Comparison of ENCODE assay signal across 13 mouse cellular contexts in the genomic region with DNA sequence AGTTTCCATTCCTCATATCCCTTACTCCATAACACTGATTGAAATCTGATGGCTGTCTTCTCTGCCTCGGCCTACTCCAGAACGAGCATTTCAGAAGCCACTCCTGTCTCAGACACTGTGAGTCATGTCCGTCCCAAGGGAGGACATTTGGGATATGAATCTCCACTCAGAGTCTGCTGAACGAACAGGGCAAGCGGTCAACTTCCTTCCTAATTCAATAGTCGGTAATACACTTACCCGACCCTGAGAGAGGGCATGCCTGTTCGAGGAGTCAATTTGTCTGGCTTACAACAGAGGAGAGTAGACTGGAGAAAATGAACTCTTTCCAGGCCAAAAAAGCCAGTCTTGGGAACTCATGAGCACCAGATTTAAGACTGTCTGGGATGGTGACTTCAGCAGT. TPM values are rescaled to one million over a fixed set of nuclear protein-coding genes. Genes with fewer than 3 reads are reported as not detected.
A peak's percentile ranks its signal among the peaks of the same experiment; 100 is the strongest.
DNase-seq lines count a peak whose midpoint lies in the region; ATAC-seq and TF ChIP-seq lines count a peak whose summit lies in the region.
"Had no signal": no experiment of that assay in that cellular context is flagged by ENCODE, and none has a peak within 500 bp of the region (broad histone marks: within the 10 kb centered on the region; RNA-seq: fewer than 3 reads in every experiment).

No protein-coding gene starts in this region.

- TF ChIP-seq POLR2A in kidney, adult 2 months (IDR thresholded peaks at IDR 0.05; ENCODE audit: low read depth, low read length) = no peak

- H3K4me1 ChIP-seq in kidney, adult 2 months (ENCODE audit: control insufficient read depth, insufficient read depth, low read length) = no peaks in the 10 kb centered on the region
- peaks cover 10% of the 10 kb centered on the region for H3K4me1 ChIP-seq in kidney, embryonic 16.5 days (ENCODE audit: insufficient read depth, low read length)
- no peaks in the 10 kb centered on the region for H3K4me1 ChIP-seq in intestine, postnatal 0 days (replicated peaks; ENCODE audit: control insufficient read depth, insufficient read depth, low read length)
- H3K4me1 ChIP-seq: forebrain, embryonic 12.5 days; limb, embryonic 13.5 days had no signal

- H3K27me3 ChIP-seq in kidney, adult 2 months (replicated peaks; ENCODE audit: control insufficient read depth, insufficient read depth, low read length) = no peaks in the 10 kb centered on the region
- H3K27me3 ChIP-seq in kidney, embryonic 16.5 days (ENCODE audit: insufficient read depth, low read length) = no peaks in the 10 kb centered on the region
- no peaks in the 10 kb centered on the region for H3K27me3 ChIP-seq in intestine, postnatal 0 days (replicated peaks; ENCODE audit: control insufficient read depth, insufficient read depth, low read length)
- H3K27me3 ChIP-seq: forebrain, embryonic 12.5 days; limb, embryonic 13.5 days had no signal

- no peaks in the 10 kb centered on the region for H3K36me3 ChIP-seq in kidney, adult 2 months (ENCODE audit: control insufficient read depth, insufficient read depth, low read length)
- H3K36me3 ChIP-seq in kidney, embryonic 16.5 days (ENCODE audit: insufficient read depth, low read length) = no peaks in the 10 kb centered on the region
- no peaks in the 10 kb centered on the region for H3K36me3 ChIP-seq in intestine, postnatal 0 days (ENCODE audit: control insufficient read depth, insufficient read depth)
- H3K36me3 ChIP-seq: forebrain, embryonic 12.5 days; limb, embryonic 13.5 days had no signal

- H3K4me2 ChIP-seq in kidney, embryonic 16.5 days (replicated peaks; ENCODE audit: low read depth, low read length) = no peak overlapping the region
- no peak overlapping the region for H3K4me2 ChIP-seq in intestine, postnatal 0 days (replicated peaks; ENCODE audit: low read depth)
- H3K4me2 ChIP-seq: forebrain, embryonic 12.5 days; limb, embryonic 13.5 days had no signal

- no peak for ATAC-seq in kidney, embryonic 16.5 days (ENCODE audit: low FRiP score, low TSS enrichment)
- ATAC-seq in intestine, postnatal 0 days = no peak

- no peak overlapping the region for H3K9ac ChIP-seq in kidney, embryonic 16.5 days (replicated peaks; ENCODE audit: low read length)
- no peak overlapping the region for H3K9ac ChIP-seq in intestine, postnatal 0 days (ENCODE audit: low read depth, low read length)
- H3K9ac ChIP-seq: forebrain, embryonic 12.5 days; limb, embryonic 13.5 days had no signal

- intact Hi-C loops in heart, postnatal 25 days (cut with DNase I) = no loop called here

- TF ChIP-seq CTCF in kidney, adult 2 months (conservative IDR thresholded peaks at IDR 0.05; ENCODE audit: insufficient read depth, insufficient read length, low read depth, low read length) = no peak
- no peak for TF ChIP-seq CTCF in intestine, postnatal 0 days (IDR thresholded peaks at IDR 0.05; ENCODE audit: low read depth)

- DNase-seq in kidney, adult 2 months = peak; percentile 89
- DNase-seq in adrenal gland, postnatal 14 days = peak; percentile 61
- DNase-seq in heart, postnatal 25 days (ENCODE audit: low spot score) = peak; percentile 34
- DNase-seq in T-cell, adult 2 months (ENCODE audit: low spot score) = no peak
- no peak for DNase-seq in cerebellum, postnatal 25 days
- DNase-seq: cerebellum, postnatal 36 days; thymus, postnatal 36 days had no signal

- no peaks in the 10 kb centered on the region for H3K9me3 ChIP-seq in kidney, embryonic 16.5 days (ENCODE audit: low read length)
- no peaks in the 10 kb centered on the region for H3K9me3 ChIP-seq in intestine, postnatal 0 days (ENCODE audit: control insufficient read depth)
- H3K9me3 ChIP-seq: forebrain, embryonic 12.5 days; limb, embryonic 13.5 days had no signal

- 43% methylated on average over 8 of the region's 8 CpGs for WGBS in kidney, adult 2 months
- WGBS in kidney, embryonic 16.5 days = 43% methylated on average over 8 of the region's 8 CpGs
- WGBS in intestine, postnatal 0 days = 72% methylated on average over 8 of the region's 8 CpGs

- peak overlapping the region; percentile 10; the same call in 1 of the 2 replicates for H3K27ac ChIP-seq in kidney, adult 2 months (ENCODE audit: insufficient read depth, low read depth, low read length)
- H3K27ac ChIP-seq in kidney, embryonic 16.5 days (ENCODE audit: low read length) = no peak overlapping the region
- H3K27ac ChIP-seq in intestine, postnatal 0 days (ENCODE audit: low read depth, low read length) = no peak overlapping the region
- H3K27ac ChIP-seq: forebrain, embryonic 12.5 days; kidney, postnatal 0 days; limb, embryonic 13.5 days had no signal

- H3K4me3 ChIP-seq in kidney, adult 2 months (ENCODE audit: insufficient read depth, low read depth, low read length) = no peak overlapping the region
- H3K4me3 ChIP-seq in kidney, embryonic 16.5 days (ENCODE audit: low read length) = no peak overlapping the region
- H3K4me3 ChIP-seq in intestine, postnatal 0 days (ENCODE audit: low read depth, low read length) = no peak overlapping the region
- H3K4me3 ChIP-seq: forebrain, embryonic 12.5 days; limb, embryonic 13.5 days had no signal

RNA-seq across cellular contexts. Expression of gene Myrip, which starts 28.2 kb away (rescaled TPM):
- polyA plus RNA-seq in kidney, adult 2 months (2012; rRNA removed) = 1.1 and 1.3 TPM in 2 replicates
- 0.19 and 0.30 TPM in 2 replicates for polyA plus RNA-seq in kidney, embryonic 16.5 days (2015; fragmentation: Nextera tagmentation; extraction: Ambion mirVana)
- total RNA-seq in adrenal gland, postnatal 14 days (2021) = 5.7 and 13.3 TPM in 2 replicates
- 1 to 10 TPM; 4.5 to 4.8 TPM for total RNA-seq in heart, postnatal 25 days (2021)
- polyA plus RNA-seq in intestine, postnatal 0 days (2015; fragmentation: Nextera tagmentation; extraction: Ambion mirVana) = 0.47 and 0.55 TPM in 2 replicates
- total RNA-seq: megakaryocyte-erythroid progenitor cell, adult 5-6 weeks had no signal

Comparison
In these comparisons a context has a peak if more than half of its experiments do, and no peak if none do; other contexts are left out.
1. DNase-seq: peak in kidney, adult 2 months (single experiment), adrenal gland, postnatal 14 days (single experiment) and heart, postnatal 25 days (single experiment); none in T-cell, adult 2 months (single experiment) and cerebellum, postnatal 25 days (0 of 2).